Mouse (Mus musculus): ENCODE measurements around the gene Spn. TPM values are rescaled to one million over a fixed set of nuclear protein-coding genes. Genes with fewer than 3 reads are reported as not detected.

The Spn gene
- polyA plus RNA-seq (2012; rRNA removed): 0.67 and 0.77 TPM in 2 replicates

DNA sequence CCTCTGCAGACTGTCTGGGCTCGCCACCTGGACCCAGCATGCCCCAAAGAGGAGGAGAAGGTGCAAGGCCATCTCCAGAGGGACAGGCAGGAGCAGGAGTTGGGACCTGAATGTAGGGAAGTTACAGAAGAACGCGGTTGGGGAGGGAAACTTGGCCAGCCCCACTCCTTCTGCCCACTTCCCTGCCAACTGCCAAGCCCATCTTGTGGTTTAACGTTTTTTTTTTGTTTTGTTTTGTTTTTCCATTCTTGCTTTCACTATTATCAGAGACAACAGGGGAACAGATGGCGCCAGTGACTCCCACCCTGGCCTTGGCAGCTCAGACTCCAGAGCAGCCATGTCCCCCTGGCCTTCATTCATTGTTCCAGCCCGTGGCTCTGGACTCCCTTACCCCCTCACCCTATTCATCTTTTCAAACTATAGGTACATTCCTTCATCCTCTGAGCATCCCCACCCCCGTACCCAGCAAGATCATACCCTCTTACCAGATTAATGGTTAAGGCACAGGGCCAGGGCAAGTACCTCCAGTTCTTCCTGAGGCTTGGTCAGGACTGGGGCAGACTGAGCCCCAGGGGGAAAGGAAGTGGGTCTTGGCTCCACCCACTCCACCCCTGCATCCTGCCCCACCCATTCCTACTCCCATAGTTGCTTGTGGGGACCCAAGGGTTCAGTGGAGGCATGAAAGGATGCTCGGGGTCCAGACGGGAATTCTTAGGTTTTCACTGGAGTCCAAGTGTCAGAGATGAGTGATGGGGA, at the start of gene Spn:
TSS of gene Spn (minus strand) at position 562 of the 756 bp plus-strand sequence.

GRCm38 (mm10) chr7:127121911-127122270, 15.7 kb downstream of the Spn start, which contains the start of gene Qprt:
Gene Qprt, minus strand, starts transcription at chr7:127122226.

GRCm38 (mm10) chr7:127091114-127091896, 46.3 kb downstream of the Spn start, which contains the start of gene AI467606:
Gene AI467606, plus strand, starts transcription at chr7:127091359.

GRCm38 (mm10) chr7:127087278-127088010, 50.2 kb downstream of the Spn start, which contains the start of gene Zg16:
Gene Zg16, minus strand, starts transcription at chr7:127087328.

Other genes with a start within 250 kb of the Spn start
- 97.1 and 106 TPM in 2 replicates for gene Tmem219, start 214.9 kb downstream of the Spn start, polyA plus RNA-seq (2012; rRNA removed)
- gene Kctd13, start 208.9 kb downstream of the Spn start, polyA plus RNA-seq (2012; rRNA removed): 7.3 and 9.2 TPM in 2 replicates
- 0.21 and 0.94 TPM in 2 replicates for gene Asphd1, start 188.2 kb downstream of the Spn start, polyA plus RNA-seq (2012; rRNA removed)
- gene Sez6l2, start 187.3 kb downstream of the Spn start, polyA plus RNA-seq (2012; rRNA removed): 1.9 and 2.3 TPM in 2 replicates
- 150 and 159 TPM in 2 replicates for gene Cdipt, start 161.9 kb downstream of the Spn start, polyA plus RNA-seq (2012; rRNA removed)
- gene Cdiptos, start 161.7 kb downstream of the Spn start, polyA plus RNA-seq (2012; rRNA removed): 0.08 TPM in 1 of 2 replicates, not detected in the other
- gene Mvp, start 123.2 kb downstream of the Spn start, polyA plus RNA-seq (2012; rRNA removed): 67.5 and 90.5 TPM in 2 replicates
- 0.94 TPM in 1 of 2 replicates, not detected in the other for gene Pagr1b, start 121.3 kb downstream of the Spn start, polyA plus RNA-seq (2012; rRNA removed)
- 8.5 TPM in 1 of 2 replicates, not detected in the other for gene Pagr1a, start 120.5 kb downstream of the Spn start, polyA plus RNA-seq (2012; rRNA removed)
- gene Gm42742, start 116.7 kb downstream of the Spn start, polyA plus RNA-seq (2012; rRNA removed): 1.6 and 8.9 TPM in 2 replicates
- gene Prrt2, start 116.6 kb downstream of the Spn start, polyA plus RNA-seq (2012; rRNA removed): 2.3 and 4.8 TPM in 2 replicates
- gene Maz, start 110.8 kb downstream of the Spn start, polyA plus RNA-seq (2012; rRNA removed): 76.8 and 314 TPM in 2 replicates
- gene Kif22, start 95.4 kb downstream of the Spn start, polyA plus RNA-seq (2012; rRNA removed): 1.9 and 2.3 TPM in 2 replicates
- gene Zg16, start 50.5 kb downstream of the Spn start, polyA plus RNA-seq (2012; rRNA removed): 23.7 and 38.0 TPM in 2 replicates
- 13.6 and 14.9 TPM in 2 replicates for gene AI467606, start 46.5 kb downstream of the Spn start, polyA plus RNA-seq (2012; rRNA removed)
- gene Qprt, start 15.6 kb downstream of the Spn start, polyA plus RNA-seq (2012; rRNA removed): 0.27 and 0.47 TPM in 2 replicates
- gene Cd2bp2, start 58.2 kb upstream of the Spn start, polyA plus RNA-seq (2012; rRNA removed): 5.5 and 6.6 TPM in 2 replicates
- 20.0 and 23.0 TPM in 2 replicates for gene Tbc1d10b, start 70.6 kb upstream of the Spn start, polyA plus RNA-seq (2012; rRNA removed)
- gene Mylpf, start 71.1 kb upstream of the Spn start, polyA plus RNA-seq (2012; rRNA removed): 11.3 and 23.7 TPM in 2 replicates
- gene Zfp553, start 95.2 kb upstream of the Spn start, polyA plus RNA-seq (2012; rRNA removed): 5.6 and 6.3 TPM in 2 replicates
- 4.9 and 7.9 TPM in 2 replicates for gene Sept1, start 95.3 kb upstream of the Spn start, polyA plus RNA-seq (2012; rRNA removed)
- 57.0 and 157 TPM in 2 replicates for gene Zfp771, start 106.5 kb upstream of the Spn start, polyA plus RNA-seq (2012; rRNA removed)
- 31.4 and 39.4 TPM in 2 replicates for gene Dctpp1, start 122.9 kb upstream of the Spn start, polyA plus RNA-seq (2012; rRNA removed)
- 9.4 and 16.9 TPM in 2 replicates for gene Sephs2, start 136.2 kb upstream of the Spn start, polyA plus RNA-seq (2012; rRNA removed)
- 1.0 and 1.3 TPM in 2 replicates for gene Itgal, start 158.4 kb upstream of the Spn start, polyA plus RNA-seq (2012; rRNA removed)
- 18.3 and 25.5 TPM in 2 replicates for gene Zfp768, start 207.8 kb upstream of the Spn start, polyA plus RNA-seq (2012; rRNA removed)
- gene Zfp747, start 238.2 kb upstream of the Spn start, polyA plus RNA-seq (2012; rRNA removed): 3.3 and 4.0 TPM in 2 replicates
- gene 9130019O22Rik, start 249.3 kb upstream of the Spn start, polyA plus RNA-seq (2012; rRNA removed): 1.2 and 1.4 TPM in 2 replicates